8 mouse cellular contexts compared by ENCODE assay signal in the genomic region with DNA sequence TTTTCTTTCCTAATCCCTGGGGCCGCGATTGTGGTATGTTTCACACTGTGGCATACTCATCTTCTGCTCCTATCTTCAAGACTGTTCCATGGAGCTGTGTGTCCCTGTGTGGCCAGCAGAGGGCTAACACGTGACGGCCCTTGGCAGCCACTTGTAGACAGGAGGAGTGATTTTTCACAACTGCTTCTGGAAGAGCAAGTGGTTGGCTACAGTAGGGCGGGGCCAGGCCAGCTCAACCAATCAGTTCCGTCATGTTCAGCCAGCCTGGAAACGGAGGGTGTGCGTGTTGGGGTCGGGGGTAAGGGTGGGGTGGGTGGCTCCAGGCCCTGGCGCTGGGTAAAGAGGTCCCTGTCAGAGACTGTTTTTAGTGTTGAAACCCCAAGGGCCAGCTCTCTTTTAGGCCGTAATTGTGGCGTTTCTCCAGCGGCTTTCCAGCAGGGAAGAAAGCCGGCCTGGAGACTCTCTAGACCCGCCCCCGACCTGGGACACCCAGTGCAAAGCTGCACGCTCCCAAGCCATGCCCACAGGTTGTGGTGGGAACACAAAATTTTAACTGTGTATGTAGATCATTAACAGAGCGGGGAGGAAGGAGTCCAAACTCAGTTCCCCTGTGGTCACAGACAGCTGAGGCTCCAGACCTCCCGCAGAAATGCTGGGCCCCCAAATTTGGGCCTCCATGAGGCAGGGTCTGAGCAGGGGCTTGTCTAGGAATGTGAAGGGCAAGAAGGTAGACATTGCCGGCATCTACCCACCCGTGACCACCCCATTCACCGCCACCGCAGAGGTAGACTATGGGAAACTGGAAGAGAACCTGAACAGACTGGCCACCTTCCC. TPM values are rescaled to one million over a fixed set of nuclear protein-coding genes. Genes with fewer than 3 reads are reported as not detected.
DNase-seq lines count a peak whose midpoint lies in the region; ATAC-seq lines count a peak whose summit lies in the region.

A gene (plus strand): TSS at position 342 of the 834 bp plus-strand sequence.

- ATAC-seq in CD4-positive, CD25-positive, alpha-beta regulatory T cell, adult 4 months: no peak
- ATAC-seq in hindbrain, embryonic 14.5 days (ENCODE audit: low FRiP score): peak; percentile 91
- peak; percentile 98 for ATAC-seq in megakaryocyte progenitor cell, adult 5-6 weeks (replicated peaks; ENCODE audit: poor library complexity)

- H3K9me3 ChIP-seq in hindbrain, embryonic 14.5 days (ENCODE audit: control insufficient read depth, low read length): no peaks in the 10 kb centered on the region

- peak within 1 kb of the TSS; percentile 44 for H3K4me2 ChIP-seq in hindbrain, embryonic 14.5 days (replicated peaks)

- H3K4me1 ChIP-seq in hindbrain, embryonic 14.5 days (replicated peaks; ENCODE audit: control insufficient read depth, insufficient read depth, low read length): no peaks in the 10 kb centered on the region

- no peaks in the 10 kb centered on the region for H3K36me3 ChIP-seq in hindbrain, embryonic 14.5 days (replicated peaks; ENCODE audit: control insufficient read depth, insufficient read depth)

- no peak within 1 kb of the TSS for H3K27ac ChIP-seq in hindbrain, embryonic 14.5 days

- H3K9ac ChIP-seq in hindbrain, embryonic 14.5 days: 0 out of 2 replicates have a peak within 1 kb of the TSS, but pooled peaks have one; percentile 24

- intact Hi-C loops in left cerebral cortex, postnatal 14 days (cut with DNase I): no loop called here

- no peaks in the 10 kb centered on the region for H3K27me3 ChIP-seq in hindbrain, embryonic 14.5 days (ENCODE audit: control insufficient read depth, insufficient read depth, low read length)

- DNase-seq in CD4-positive, CD25-positive, alpha-beta regulatory T cell, adult 2 months (ENCODE audit: low read depth, low spot score): peak; percentile 76
- peak; percentile 70 to 83 for DNase-seq in cerebellum, postnatal 14 days
- DNase-seq in gastrocnemius, adult 18-20 months (ENCODE audit: low spot score): peak; percentile 90
- peak; percentile 61 for DNase-seq in hindbrain, embryonic 14.5 days (ENCODE audit: low spot score)
- DNase-seq in left cerebral cortex, postnatal 14 days (ENCODE audit: low spot score in 2 of 2): peak; percentile 59 to 83
- peak; percentile 92 for DNase-seq in skeletal muscle tissue, adult 2 months (ENCODE audit: low read depth, low spot score)

- H3K4me3 ChIP-seq in hindbrain, embryonic 14.5 days (replicated peaks; ENCODE audit: low read length): peak within 1 kb of the TSS; percentile 18; the same call in 1 of the 2 replicates

- WGBS in hindbrain, embryonic 14.5 days: 27% methylated on average over 23 of the region's 23 CpGs

RNA-seq across cellular contexts. Expression of the gene that starts here (rescaled TPM):
- not detected for polyA plus RNA-seq in CD4-positive, CD25-positive, alpha-beta regulatory T cell, adult 4 months (2017; shearing (Covaris generic))
- 1 to 10 TPM; 2.8 to 4.2 TPM for total RNA-seq in gastrocnemius, adult 18-20 months (2021)
- 1.3 and 2.2 TPM in 2 replicates for polyA plus RNA-seq in hindbrain, embryonic 14.5 days (2014; fragmentation: Nextera tagmentation; extraction: Ambion mirVana)
- total RNA-seq in left cerebral cortex, postnatal 14 days (2021): 1 to 10 TPM; 4.2 to 5.6 TPM
- 0.20 TPM in 1 of 2 replicates, not detected in the other for total RNA-seq in megakaryocyte progenitor cell, adult 5-6 weeks (2015)
- total RNA-seq in megakaryocyte progenitor cell, adult 5-6 weeks (2017): 0.24 and 0.33 TPM in 2 replicates

Comparison
In these comparisons a context has a peak if more than half of its experiments do, and no peak if none do; other contexts are left out.
1. Peak in ATAC-seq in megakaryocyte progenitor cell, adult 5-6 weeks; RNA of the gene not detected or under 1 TPM.